In genomic region chr16:29711912-29712681, GRCm38 (mm10) we compare ENCODE assay signal across 11 mouse cellular contexts.
DNase-seq lines count a peak whose midpoint lies in the region; ATAC-seq and TF ChIP-seq lines count a peak whose summit lies in the region.
"Had no signal": no experiment of that assay in that cellular context is flagged by ENCODE, and none has a peak within 500 bp of the region (broad histone marks: within the 10 kb centered on the region; RNA-seq: fewer than 3 reads in every experiment).

No protein-coding gene starts in this region.

- no peak for TF ChIP-seq CTCF in hindbrain, postnatal 0 days (IDR thresholded peaks at IDR 0.05; ENCODE audit: low read depth)

- no peaks in the 10 kb centered on the region for H3K36me3 ChIP-seq in hindbrain, postnatal 0 days (ENCODE audit: insufficient read depth, low read length)
- H3K36me3 ChIP-seq in hindbrain, embryonic 12.5 days: no peaks in the 10 kb centered on the region
- H3K36me3 ChIP-seq: midbrain, embryonic 13.5 days had no signal

- no peak overlapping the region for H3K4me2 ChIP-seq in hindbrain, postnatal 0 days (ENCODE audit: low read depth, low read length)
- H3K4me2 ChIP-seq in hindbrain, embryonic 12.5 days (replicated peaks): no peak overlapping the region
- H3K4me2 ChIP-seq: midbrain, embryonic 13.5 days had no signal

- peak overlapping the region; percentile 36; the same call in 1 of the 2 replicates for H3K27ac ChIP-seq in hindbrain, postnatal 0 days
- no peak overlapping the region for H3K27ac ChIP-seq in hindbrain, embryonic 12.5 days
- H3K27ac ChIP-seq: liver, embryonic 14.5 days; midbrain, embryonic 13.5 days had no signal

- no peaks in the 10 kb centered on the region for H3K9me3 ChIP-seq in hindbrain, postnatal 0 days (ENCODE audit: low read length)
- H3K9me3 ChIP-seq in hindbrain, embryonic 12.5 days (replicated peaks): no peaks in the 10 kb centered on the region
- H3K9me3 ChIP-seq: midbrain, embryonic 13.5 days had no signal

- DNase-seq in hindbrain, postnatal 0 days (ENCODE audit: low spot score): peak; percentile 75
- peak; percentile 42 for DNase-seq in NIH3T3 (ENCODE audit: low read depth)
- DNase-seq in cerebellum, adult 18-20 months: peak; percentile 59 to 75
- peak; percentile 66 to 76 for DNase-seq in heart, adult 9 months (ENCODE audit: low spot score in 2 of 2)
- DNase-seq in thymus, postnatal 10 days (ENCODE audit: low spot score in 2 of 2): no peak
- no peak for DNase-seq in kidney, postnatal 10 days
- no peak for DNase-seq in kidney, postnatal 14 days

- peaks cover 4% of the 10 kb centered on the region; the same call in 1 of the 2 replicates for H3K27me3 ChIP-seq in hindbrain, postnatal 0 days (ENCODE audit: insufficient read depth, low read length)
- H3K27me3 ChIP-seq in hindbrain, embryonic 12.5 days: peaks cover 93% of the 10 kb centered on the region

- no peak overlapping the region for H3K9ac ChIP-seq in hindbrain, postnatal 0 days (replicated peaks; ENCODE audit: low read length)
- no peak overlapping the region for H3K9ac ChIP-seq in hindbrain, embryonic 12.5 days
- H3K9ac ChIP-seq: liver, embryonic 14.5 days; midbrain, embryonic 13.5 days had no signal

- no peak overlapping the region for H3K4me3 ChIP-seq in hindbrain, postnatal 0 days (ENCODE audit: low read length)
- H3K4me3 ChIP-seq in hindbrain, embryonic 12.5 days: no peak overlapping the region
- H3K4me3 ChIP-seq: midbrain, embryonic 13.5 days had no signal

- 0 out of 2 replicates have a peak, but pooled peaks cover 6% of the 10 kb centered on the region for H3K4me1 ChIP-seq in hindbrain, postnatal 0 days (ENCODE audit: insufficient read depth, low read length)
- H3K4me1 ChIP-seq in hindbrain, embryonic 12.5 days: peaks cover 3% of the 10 kb centered on the region; the same call in 1 of the 2 replicates
- H3K4me1 ChIP-seq: midbrain, embryonic 13.5 days had no signal

- ATAC-seq in hindbrain, postnatal 0 days: peak; percentile 77
- ATAC-seq in hindbrain, embryonic 12.5 days (ENCODE audit: low FRiP score): no peak
- ATAC-seq: intestine, postnatal 0 days; midbrain, embryonic 13.5 days had no signal

- 55% methylated on average over 12 of the region's 12 CpGs for WGBS in hindbrain, postnatal 0 days
- WGBS in hindbrain, embryonic 12.5 days: 77% methylated on average over 12 of the region's 12 CpGs

Comparison
In these comparisons a context has a peak if more than half of its experiments do, and no peak if none do; other contexts are left out.
1. DNase-seq: peak in hindbrain, postnatal 0 days (single experiment), NIH3T3 (single experiment), cerebellum, adult 18-20 months (2 of 2) and heart, adult 9 months (2 of 2); none in thymus, postnatal 10 days (0 of 2), kidney, postnatal 10 days (single experiment) and kidney, postnatal 14 days (single experiment).